ENCODE assay signal across 11 mouse cellular contexts in the genomic region with DNA sequence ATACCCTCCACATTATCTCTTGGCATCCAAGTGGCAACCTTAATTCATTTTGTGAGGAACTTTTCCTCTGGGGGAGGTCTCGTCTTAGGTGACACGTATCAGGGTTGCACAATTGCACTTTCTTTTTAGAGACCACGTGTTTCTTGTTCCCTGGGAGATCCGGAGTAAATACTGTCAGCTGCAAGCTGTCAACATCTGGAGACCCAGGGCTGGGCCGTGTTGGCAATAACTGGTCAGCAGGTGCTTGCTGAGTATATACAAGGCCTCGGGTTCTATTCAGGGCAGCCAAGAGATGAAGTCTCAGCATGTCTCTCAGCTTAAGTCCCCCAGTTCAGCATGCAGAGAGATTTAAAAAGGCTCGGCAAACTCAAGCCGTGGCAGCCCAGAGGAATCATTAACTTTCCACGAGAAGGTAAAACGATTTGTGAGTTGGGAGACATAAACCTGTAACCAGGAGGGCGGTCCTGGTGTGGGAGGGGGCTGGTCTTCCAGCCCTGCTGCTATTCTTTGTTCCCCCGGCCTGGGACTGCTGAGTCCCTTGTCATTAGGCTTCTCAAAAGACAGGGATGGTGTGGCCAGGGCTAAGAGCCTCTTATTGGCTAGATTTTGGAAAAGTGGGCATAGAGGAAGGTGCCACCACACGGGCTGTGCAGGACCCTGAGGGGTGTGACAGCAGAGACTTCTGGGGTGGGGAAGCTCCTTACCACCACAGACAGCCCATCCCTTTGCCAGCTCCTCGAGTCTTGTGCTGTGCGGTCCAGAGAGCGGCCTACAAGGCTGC. TPM values are rescaled to one million over a fixed set of nuclear protein-coding genes. Genes with fewer than 3 reads are reported as not detected.
DNase-seq lines count a peak whose midpoint lies in the region; ATAC-seq and TF ChIP-seq lines count a peak whose summit lies in the region.
"Had no signal": no experiment of that assay in that cellular context is flagged by ENCODE, and none has a peak within 500 bp of the region (broad histone marks: within the 10 kb centered on the region; RNA-seq: fewer than 3 reads in every experiment).

No protein-coding gene starts in this region.

- H3K9me3 ChIP-seq in liver, postnatal 0 days (ENCODE audit: low read length), result no peaks in the 10 kb centered on the region
- no peaks in the 10 kb centered on the region for H3K9me3 ChIP-seq in limb, embryonic 13.5 days
- no peaks in the 10 kb centered on the region for H3K9me3 ChIP-seq in stomach, embryonic 16.5 days (replicated peaks; ENCODE audit: control insufficient read depth, low read length)

- DNase-seq in gastrocnemius, postnatal 14 days, result peak; percentile 42
- DNase-seq in gastrocnemius, postnatal 10 days, result no peak
- DNase-seq in liver, postnatal 0 days, result no peak
- no peak for DNase-seq in liver
- no peak for DNase-seq in cerebellum, postnatal 25 days
- DNase-seq: adrenal gland, adult 8-10 months; B cell, adult 2 months had no signal

- no peak overlapping the region for H3K9ac ChIP-seq in liver, postnatal 0 days (replicated peaks)
- H3K9ac ChIP-seq in limb, embryonic 13.5 days, result 0 out of 2 replicates have a peak overlapping the region, but pooled peaks have one; percentile 19
- H3K9ac ChIP-seq in stomach, embryonic 16.5 days (ENCODE audit: low read length), result peak overlapping the region; percentile 31; the same call in 1 of the 2 replicates

- no peaks in the 10 kb centered on the region for H3K36me3 ChIP-seq in liver, postnatal 0 days (replicated peaks; ENCODE audit: insufficient read depth, low read length)
- H3K36me3 ChIP-seq in limb, embryonic 13.5 days, result no peaks in the 10 kb centered on the region
- no peaks in the 10 kb centered on the region for H3K36me3 ChIP-seq in stomach, embryonic 16.5 days (ENCODE audit: control insufficient read depth, insufficient read depth, low read length)

- H3K27me3 ChIP-seq in liver, postnatal 0 days (ENCODE audit: insufficient read depth, low read length), result no peaks in the 10 kb centered on the region
- no peaks in the 10 kb centered on the region for H3K27me3 ChIP-seq in limb, embryonic 13.5 days
- no peaks in the 10 kb centered on the region for H3K27me3 ChIP-seq in stomach, embryonic 16.5 days (ENCODE audit: control insufficient read depth, insufficient read depth, low read length)

- no peak for TF ChIP-seq EP300 in liver, postnatal 0 days (IDR thresholded peaks at IDR 0.05; ENCODE audit: low read depth)

- TF ChIP-seq CTCF in liver, postnatal 0 days (IDR thresholded peaks at IDR 0.05; ENCODE audit: low read depth), result no peak

- WGBS in liver, postnatal 0 days (ENCODE audit: insufficient replicate concordance), result 47% methylated on average over 16 of the region's 16 CpGs
- 36% methylated on average over 16 of the region's 16 CpGs for WGBS in limb, embryonic 13.5 days
- 48% methylated on average over 16 of the region's 16 CpGs for WGBS in stomach, embryonic 16.5 days

- ATAC-seq in liver, postnatal 0 days, result peak; percentile 27; the same call in 1 of the 2 replicates
- peak; percentile 74 for ATAC-seq in limb, embryonic 13.5 days (ENCODE audit: low FRiP score, low read depth)
- ATAC-seq in stomach, embryonic 16.5 days (ENCODE audit: insufficient read depth, low FRiP score), result peak; percentile 70; the same call in 1 of the 2 replicates
- ATAC-seq in monocyte, adult 5-6 weeks (replicated peaks; ENCODE audit: insufficient number of reproducible peaks, low FRiP score, low TSS enrichment, poor library complexity, severe bottlenecking), result no peak

- H3K27ac ChIP-seq in liver, postnatal 0 days (ENCODE audit: low read depth), result no peak overlapping the region
- peak overlapping the region; percentile 56; the same call in 1 of the 2 replicates for H3K27ac ChIP-seq in limb, embryonic 13.5 days
- H3K27ac ChIP-seq in stomach, embryonic 16.5 days (ENCODE audit: low read length), result peak overlapping the region; percentile 52; the same call in 1 of the 2 replicates

- H3K4me3 ChIP-seq in liver, postnatal 0 days (ENCODE audit: low read depth, low read length), result no peak overlapping the region
- H3K4me3 ChIP-seq in limb, embryonic 13.5 days, result no peak overlapping the region
- H3K4me3 ChIP-seq in stomach, embryonic 16.5 days (replicated peaks; ENCODE audit: low read length), result no peak overlapping the region
- H3K4me3 ChIP-seq: erythroblast, embryonic 14.5 days had no signal

- intact Hi-C loops in gastrocnemius, postnatal 14 days (cut with DNase I; ENCODE audit: low total_unique reads), result no loop called here

- peaks cover 4% of the 10 kb centered on the region for H3K4me1 ChIP-seq in liver, postnatal 0 days (ENCODE audit: insufficient read depth)
- peaks cover 22% of the 10 kb centered on the region for H3K4me1 ChIP-seq in limb, embryonic 13.5 days
- H3K4me1 ChIP-seq in stomach, embryonic 16.5 days (ENCODE audit: control insufficient read depth, insufficient read depth, low read length), result peaks cover 14% of the 10 kb centered on the region; the same call in 1 of the 2 replicates

- peak overlapping the region; percentile 34 for H3K4me2 ChIP-seq in liver, postnatal 0 days (ENCODE audit: low read depth, low read length)
- H3K4me2 ChIP-seq in limb, embryonic 13.5 days (replicated peaks), result no peak overlapping the region
- H3K4me2 ChIP-seq in stomach, embryonic 16.5 days (ENCODE audit: low read depth, low read length), result 0 out of 2 replicates have a peak overlapping the region, but pooled peaks have one; percentile 12

RNA-seq across cellular contexts. Expression of gene Ing1, which starts 20.4 kb away (rescaled TPM):
- 10 to 100 TPM; 21.0 to 21.2 TPM for total RNA-seq in gastrocnemius, postnatal 14 days (2021)
- 10 to 100 TPM; 26.5 to 29.0 TPM for total RNA-seq in gastrocnemius, postnatal 10 days (2021)
- polyA plus RNA-seq in liver, postnatal 0 days (2015; fragmentation: Nextera tagmentation; extraction: Ambion mirVana), result 12.6 and 14.5 TPM in 2 replicates
- polyA plus RNA-seq in limb, embryonic 13.5 days (2015; fragmentation: Nextera tagmentation; extraction: Ambion mirVana), result 37.9 and 42.5 TPM in 2 replicates
- 24.7 and 24.9 TPM in 2 replicates for polyA plus RNA-seq in stomach, embryonic 16.5 days (2015; fragmentation: Nextera tagmentation; extraction: Ambion mirVana)
- 69.1 to 75.3 TPM (median 75.0 TPM) in 3 replicates for total RNA-seq in monocyte, adult 5-6 weeks (2017)

RNA-seq across cellular contexts. Expression of gene Cars2, which starts 25.2 kb away (rescaled TPM):
- 10 to 100 TPM; 12.8 to 13.8 TPM for total RNA-seq in gastrocnemius, postnatal 14 days (2021)
- total RNA-seq in gastrocnemius, postnatal 10 days (2021), result 10 to 100 TPM; 14.4 to 18.1 TPM
- 7.2 and 8.4 TPM in 2 replicates for polyA plus RNA-seq in liver, postnatal 0 days (2015; fragmentation: Nextera tagmentation; extraction: Ambion mirVana)
- polyA plus RNA-seq in limb, embryonic 13.5 days (2015; fragmentation: Nextera tagmentation; extraction: Ambion mirVana), result 23.3 and 25.3 TPM in 2 replicates
- polyA plus RNA-seq in stomach, embryonic 16.5 days (2015; fragmentation: Nextera tagmentation; extraction: Ambion mirVana), result 24.3 and 26.9 TPM in 2 replicates
- 18.3 to 33.8 TPM (median 30.6 TPM) in 3 replicates for total RNA-seq in monocyte, adult 5-6 weeks (2017)

RNA-seq across cellular contexts. Expression of gene Ankrd10, which starts 59.8 kb away (rescaled TPM):
- total RNA-seq in gastrocnemius, postnatal 14 days (2021), result 10 to 100 TPM; 24.4 to 25.2 TPM
- 10 to 100 TPM; 43.6 to 52.5 TPM for total RNA-seq in gastrocnemius, postnatal 10 days (2021)
- polyA plus RNA-seq in liver, postnatal 0 days (2015; fragmentation: Nextera tagmentation; extraction: Ambion mirVana), result 12.1 and 13.0 TPM in 2 replicates
- polyA plus RNA-seq in limb, embryonic 13.5 days (2015; fragmentation: Nextera tagmentation; extraction: Ambion mirVana), result 105 and 115 TPM in 2 replicates
- polyA plus RNA-seq in stomach, embryonic 16.5 days (2015; fragmentation: Nextera tagmentation; extraction: Ambion mirVana), result 75.1 and 83.0 TPM in 2 replicates
- 48.7 to 67.5 TPM (median 49.7 TPM) in 3 replicates for total RNA-seq in monocyte, adult 5-6 weeks (2017)
